Mouse (Mus musculus) testis, postnatal 14 days (tissue): Measurements from ENCODE around the gene Srbd1.

Experiments
- DNase-seq: peaks from one replicate; pipeline ENCODE4 v3.0.0; 2021; ENCODE audit warnings: low spot score

Srbd1 gene

GRCm38 (mm10) chr17:86144537-86145078 lies 367 bp downstream of the Srbd1 start:
- peak; percentile 38 for DNase-seq

- DNase-seq, result no peak
Observed at GRCm38 (mm10) chr17:86135835-86136234, 9.1 kb downstream of the Srbd1 start.

GRCm38 (mm10) chr17:86134461-86134860 lies 10.5 kb downstream of the Srbd1 start:
- DNase-seq, result no peak

GRCm38 (mm10) chr17:86132534-86132933 lies 12.4 kb downstream of the Srbd1 start:
- DNase-seq, result no peak

- DNase-seq, result no peak
Observed at GRCm38 (mm10) chr17:86128198-86128597, 16.8 kb downstream of the Srbd1 start.

- DNase-seq, result no peak
Observed at GRCm38 (mm10) chr17:86125908-86126307, 19.1 kb downstream of the Srbd1 start.

- no peak for DNase-seq
Observed at GRCm38 (mm10) chr17:86123146-86123545, 21.8 kb downstream of the Srbd1 start.

- DNase-seq, result no peak
Observed at GRCm38 (mm10) chr17:86096875-86097274, 48.1 kb downstream of the Srbd1 start.

GRCm38 (mm10) chr17:86093124-86093523 lies 51.9 kb downstream of the Srbd1 start:
- DNase-seq, result no peak

GRCm38 (mm10) chr17:86091631-86092030 lies 53.3 kb downstream of the Srbd1 start:
- DNase-seq, result no peak

- no peak for DNase-seq
Observed at GRCm38 (mm10) chr17:86089893-86090588, 54.9 kb downstream of the Srbd1 start.

GRCm38 (mm10) chr17:86087922-86088321 lies 57.1 kb downstream of the Srbd1 start:
- DNase-seq, result no peak

- no peak for DNase-seq
Observed at GRCm38 (mm10) chr17:86086191-86086590, 58.8 kb downstream of the Srbd1 start.

- DNase-seq, result no peak
Observed at GRCm38 (mm10) chr17:86083207-86083606, 61.8 kb downstream of the Srbd1 start.

- DNase-seq, result no peak
Observed at GRCm38 (mm10) chr17:86078060-86078459, 66.9 kb downstream of the Srbd1 start.

GRCm38 (mm10) chr17:86067444-86067843 lies 77.5 kb downstream of the Srbd1 start:
- DNase-seq, result no peak

GRCm38 (mm10) chr17:86065833-86066232 lies 79.1 kb downstream of the Srbd1 start:
- DNase-seq, result no peak

GRCm38 (mm10) chr17:86063461-86063860 lies 81.5 kb downstream of the Srbd1 start:
- DNase-seq, result no peak

GRCm38 (mm10) chr17:86060911-86061310 lies 84.1 kb downstream of the Srbd1 start:
- DNase-seq, result no peak

- no peak for DNase-seq
Observed at GRCm38 (mm10) chr17:86040221-86040984, 104.6 kb downstream of the Srbd1 start.

GRCm38 (mm10) chr17:86039741-86040140 lies 105.2 kb downstream of the Srbd1 start:
- no peak for DNase-seq

GRCm38 (mm10) chr17:86038211-86038648 lies 106.7 kb downstream of the Srbd1 start:
- DNase-seq, result no peak

- no peak for DNase-seq
Observed at GRCm38 (mm10) chr17:86035576-86035975, 109.4 kb downstream of the Srbd1 start.
